ENCODE assay signal across 10 mouse cellular contexts in genomic region chr13:31623906-31624860, GRCm38 (mm10). TPM values are rescaled to one million over a fixed set of nuclear protein-coding genes. Genes with fewer than 3 reads are reported as not detected.
DNase-seq lines count a peak whose midpoint lies in the region; ATAC-seq and TF ChIP-seq lines count a peak whose summit lies in the region.
"Had no signal": no experiment of that assay in that cellular context is flagged by ENCODE, and none has a peak within 500 bp of the region (broad histone marks: within the 10 kb centered on the region; RNA-seq: fewer than 3 reads in every experiment).

No protein-coding gene starts in this region.

- H3K4me1 ChIP-seq in forebrain, embryonic 14.5 days (ENCODE audit: control insufficient read depth, insufficient read depth, low read length) = peaks cover 7% of the 10 kb centered on the region
- peaks cover 25% of the 10 kb centered on the region for H3K4me1 ChIP-seq in forebrain, embryonic 16.5 days (replicated peaks; ENCODE audit: control insufficient read depth, insufficient read depth, low read length)
- peaks cover 52% of the 10 kb centered on the region for H3K4me1 ChIP-seq in E14TG2a.4 (replicated peaks; ENCODE audit: low read depth, low read length)
- peaks cover 19% of the 10 kb centered on the region for H3K4me1 ChIP-seq in hindbrain, embryonic 14.5 days (replicated peaks; ENCODE audit: control insufficient read depth, insufficient read depth, low read length)
- peaks cover 27% of the 10 kb centered on the region for H3K4me1 ChIP-seq in midbrain, embryonic 15.5 days

- H3K27me3 ChIP-seq in forebrain, embryonic 14.5 days (replicated peaks; ENCODE audit: control insufficient read depth, insufficient read depth, low read length) = peaks cover 97% of the 10 kb centered on the region
- peaks cover 90% of the 10 kb centered on the region for H3K27me3 ChIP-seq in forebrain, embryonic 16.5 days (replicated peaks; ENCODE audit: control insufficient read depth, insufficient read depth, low read length)
- H3K27me3 ChIP-seq in E14TG2a.4 (ENCODE audit: insufficient read depth, low read length) = peaks cover 95% of the 10 kb centered on the region
- peaks cover 100% of the 10 kb centered on the region for H3K27me3 ChIP-seq in hindbrain, embryonic 14.5 days (ENCODE audit: control insufficient read depth, insufficient read depth, low read length)
- peaks cover 96% of the 10 kb centered on the region for H3K27me3 ChIP-seq in midbrain, embryonic 15.5 days (replicated peaks)

- H3K4me2 ChIP-seq in forebrain, embryonic 14.5 days (ENCODE audit: low read length) = peak overlapping the region; percentile 75; the same call in 1 of the 2 replicates
- no peak overlapping the region for H3K4me2 ChIP-seq in forebrain, embryonic 16.5 days (ENCODE audit: low read length)
- H3K4me2 ChIP-seq in hindbrain, embryonic 14.5 days (replicated peaks) = peak overlapping the region; percentile 68
- peak overlapping the region; percentile 85 for H3K4me2 ChIP-seq in midbrain, embryonic 15.5 days

- H3K4me3 ChIP-seq in forebrain, embryonic 14.5 days (ENCODE audit: low read depth, low read length) = 0 out of 2 replicates have a peak overlapping the region, but pooled peaks have one; percentile 38
- no peak overlapping the region for H3K4me3 ChIP-seq in forebrain, embryonic 16.5 days (replicated peaks; ENCODE audit: low read length)
- peak overlapping the region; percentile 77; the same call in 1 of the 2 replicates for H3K4me3 ChIP-seq in E14TG2a.4 (replicated peaks; ENCODE audit: low read length)
- peak overlapping the region; percentile 41; the same call in 1 of the 2 replicates for H3K4me3 ChIP-seq in hindbrain, embryonic 14.5 days (replicated peaks; ENCODE audit: low read length)
- H3K4me3 ChIP-seq in midbrain, embryonic 15.5 days = 0 out of 2 replicates have a peak overlapping the region, but pooled peaks have one; percentile 4

- H3K36me3 ChIP-seq in forebrain, embryonic 14.5 days (ENCODE audit: control insufficient read depth, insufficient read depth, low read length) = no peaks in the 10 kb centered on the region
- H3K36me3 ChIP-seq in forebrain, embryonic 16.5 days (ENCODE audit: control insufficient read depth, insufficient read depth) = no peaks in the 10 kb centered on the region
- no peaks in the 10 kb centered on the region for H3K36me3 ChIP-seq in E14TG2a.4 (ENCODE audit: insufficient read depth, low read length)
- H3K36me3 ChIP-seq in hindbrain, embryonic 14.5 days (replicated peaks; ENCODE audit: control insufficient read depth, insufficient read depth) = no peaks in the 10 kb centered on the region
- no peaks in the 10 kb centered on the region for H3K36me3 ChIP-seq in midbrain, embryonic 15.5 days (replicated peaks)

- no peaks in the 10 kb centered on the region for H3K9me3 ChIP-seq in forebrain, embryonic 14.5 days (replicated peaks; ENCODE audit: control insufficient read depth, low read length)
- H3K9me3 ChIP-seq in forebrain, embryonic 16.5 days (ENCODE audit: control insufficient read depth, low read length) = no peaks in the 10 kb centered on the region
- no peaks in the 10 kb centered on the region for H3K9me3 ChIP-seq in E14TG2a.4 (ENCODE audit: low read length)
- no peaks in the 10 kb centered on the region for H3K9me3 ChIP-seq in hindbrain, embryonic 14.5 days (ENCODE audit: control insufficient read depth, low read length)
- no peaks in the 10 kb centered on the region for H3K9me3 ChIP-seq in midbrain, embryonic 15.5 days

- DNase-seq in forebrain, embryonic 14.5 days (ENCODE audit: low spot score) = no peak
- DNase-seq in hindbrain, embryonic 14.5 days (ENCODE audit: low spot score) = no peak
- no peak for DNase-seq in gastrocnemius, adult 18-20 months (ENCODE audit: low spot score)
- no peak for DNase-seq in left cerebral cortex, adult 8-10 months (ENCODE audit: low spot score in 2 of 2)
- no peak for DNase-seq in testis, postnatal 14 days (ENCODE audit: low spot score)
- DNase-seq: cerebellum, postnatal 25 days; gastrocnemius, postnatal 36 days had no signal

- 1% methylated on average over 20 of the region's 20 CpGs for WGBS in forebrain, embryonic 14.5 days
- WGBS in forebrain, embryonic 16.5 days = 1% methylated on average over 19 of the region's 20 CpGs
- 1% methylated on average over 19 of the region's 20 CpGs for WGBS in hindbrain, embryonic 14.5 days
- 1% methylated on average over 20 of the region's 20 CpGs for WGBS in midbrain, embryonic 15.5 days

- TF ChIP-seq CTCF in E14TG2a.4 (conservative IDR thresholded peaks at IDR 0.05; ENCODE audit: low read length) = no peak

- no peak overlapping the region for H3K9ac ChIP-seq in forebrain, embryonic 14.5 days (ENCODE audit: low read length)
- no peak overlapping the region for H3K9ac ChIP-seq in forebrain, embryonic 16.5 days (replicated peaks; ENCODE audit: low read depth, low read length)
- H3K9ac ChIP-seq in hindbrain, embryonic 14.5 days = no peak overlapping the region
- no peak overlapping the region for H3K9ac ChIP-seq in midbrain, embryonic 15.5 days

- no peak for ATAC-seq in forebrain, embryonic 14.5 days
- ATAC-seq in forebrain, embryonic 16.5 days = no peak
- no peak for ATAC-seq in hindbrain, embryonic 14.5 days (ENCODE audit: low FRiP score)
- no peak for ATAC-seq in midbrain, embryonic 15.5 days (replicated peaks)

- no peak overlapping the region for H3K27ac ChIP-seq in forebrain, embryonic 14.5 days (ENCODE audit: low read depth, low read length)
- no peak overlapping the region for H3K27ac ChIP-seq in forebrain, embryonic 16.5 days (ENCODE audit: low read length)
- H3K27ac ChIP-seq in hindbrain, embryonic 14.5 days = no peak overlapping the region
- no peak overlapping the region for H3K27ac ChIP-seq in midbrain, embryonic 15.5 days

RNA-seq across cellular contexts. Expression of gene Foxf2, which starts 1.4 kb away (rescaled TPM):
- polyA plus RNA-seq in forebrain, embryonic 14.5 days (2014; fragmentation: Nextera tagmentation; extraction: Ambion mirVana) = 2.2 and 2.4 TPM in 2 replicates
- polyA plus RNA-seq in forebrain, embryonic 16.5 days (2015; fragmentation: Nextera tagmentation; extraction: Ambion mirVana) = 4.3 and 5.0 TPM in 2 replicates
- 5.3 and 6.2 TPM in 2 replicates for polyA plus RNA-seq in hindbrain, embryonic 14.5 days (2014; fragmentation: Nextera tagmentation; extraction: Ambion mirVana)
- polyA plus RNA-seq in midbrain, embryonic 15.5 days (2015; fragmentation: Nextera tagmentation; extraction: Ambion mirVana) = 5.3 and 6.5 TPM in 2 replicates
- total RNA-seq in gastrocnemius, adult 18-20 months (2021) = under 1 TPM; 0.09 to 0.24 TPM
- 1 to 10 TPM; 3.7 to 5.1 (median 4.6) TPM for total RNA-seq in left cerebral cortex, adult 8-10 months (2022)
- total RNA-seq: gastrocnemius, postnatal 36 days had no signal
